Mouse (Mus musculus) stomach, embryonic 15.5 days (tissue): ENCODE measurements around the gene Mpig6b. TPM values are rescaled to one million over a fixed set of nuclear protein-coding genes. Genes with fewer than 3 reads are reported as not detected.

Source experiments
- ATAC-seq: fragments of 200-750 bp; cut with Nextera tagmentation; 2 replicates; pipeline ENCODE4 v1.8.0; 2017; ENCODE audit warnings: low read depth, moderate number of reproducible peaks, moderate TSS enrichment; ENCODE audit not compliant: insufficient read depth, low FRiP score
- H3K27ac ChIP-seq: fragments of 300-500 bp; sonication (generic); 2 replicates; pipeline ENCODE4 v1.5.1; 2015; ENCODE audit warnings: mild to moderate bottlenecking, inconsistent platforms
- H3K27me3 ChIP-seq: fragments of 300-500 bp; sonication (generic); replicated peaks from 2 replicates; pipeline ENCODE4 v1.6.1; 2015; ENCODE audit warnings: inconsistent platforms
- H3K36me3 ChIP-seq: fragments of 300-500 bp; sonication (generic); 2 replicates; pipeline ENCODE4 v1.6.1; 2015; ENCODE audit warnings: inconsistent platforms
- H3K4me1 ChIP-seq: fragments of 300-500 bp; sonication (generic); 2 replicates; pipeline ENCODE4 v1.6.1; 2015; ENCODE audit warnings: inconsistent platforms
- H3K4me2 ChIP-seq: fragments of 300-500 bp; sonication (generic); 2 replicates; pipeline ENCODE4 v1.6.1; 2015; ENCODE audit warnings: mild to moderate bottlenecking, inconsistent platforms
- H3K4me3 ChIP-seq: fragments of 300-500 bp; sonication (generic); replicated peaks from 2 replicates; pipeline ENCODE4 v1.5.1; 2015; ENCODE audit warnings: inconsistent platforms
- H3K9ac ChIP-seq: fragments of 300-500 bp; sonication (generic); 2 replicates; pipeline ENCODE4 v1.6.1; 2015; ENCODE audit warnings: inconsistent platforms
- H3K9me3 ChIP-seq: fragments of 300-500 bp; sonication (generic); 2 replicates; pipeline ENCODE4 v1.6.1; 2016; ENCODE audit warnings: inconsistent platforms
- WGBS: fragments of 180-500 bp; shearing (Covaris S2); methylation state at CpG from one replicate; pipeline ENCODE4 v1.1.7; 2015; 5-methylcytosine and 5-hydroxymethylcytosine counted together
- polyA plus RNA-seq: library from polyadenylated mRNA; unstranded; fragments of >200 nt; fragmentation: Nextera tagmentation; extraction: Ambion mirVana; gene quantifications from 2 replicates; pipeline ENCODE4 v1.2.1, GENCODE M21; 2015

Gene Mpig6b
- 0.44 and 0.73 TPM in 2 replicates for polyA plus RNA-seq

DNA sequence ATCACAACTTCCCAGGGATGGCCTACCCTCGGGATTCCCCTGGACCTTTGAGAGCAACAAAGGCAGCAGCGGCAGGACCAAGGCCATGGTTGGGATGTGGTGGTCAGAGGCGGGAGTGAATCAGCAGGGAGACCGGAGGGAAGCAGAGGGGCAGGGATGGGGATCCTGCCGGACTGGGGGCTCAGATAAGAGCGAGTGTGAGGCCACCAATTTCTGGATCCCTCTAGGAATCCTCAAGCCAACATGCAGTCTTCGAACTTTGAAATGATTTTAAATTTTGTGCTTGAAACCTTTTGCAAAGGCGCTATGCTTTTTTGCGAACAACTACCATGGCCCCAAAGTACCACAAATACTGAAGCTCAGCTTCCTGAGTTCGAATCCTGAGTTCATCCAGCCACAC is at the start of gene Mpig6b:
Gene Mpig6b (minus strand): TSS at position 101 of the 400 bp plus-strand sequence.
- H3K36me3 ChIP-seq: peaks cover 7% of the 10 kb centered on the region
- WGBS: 57% methylated on average over 10 of the region's 10 CpGs
- no peak for ATAC-seq

DNA sequence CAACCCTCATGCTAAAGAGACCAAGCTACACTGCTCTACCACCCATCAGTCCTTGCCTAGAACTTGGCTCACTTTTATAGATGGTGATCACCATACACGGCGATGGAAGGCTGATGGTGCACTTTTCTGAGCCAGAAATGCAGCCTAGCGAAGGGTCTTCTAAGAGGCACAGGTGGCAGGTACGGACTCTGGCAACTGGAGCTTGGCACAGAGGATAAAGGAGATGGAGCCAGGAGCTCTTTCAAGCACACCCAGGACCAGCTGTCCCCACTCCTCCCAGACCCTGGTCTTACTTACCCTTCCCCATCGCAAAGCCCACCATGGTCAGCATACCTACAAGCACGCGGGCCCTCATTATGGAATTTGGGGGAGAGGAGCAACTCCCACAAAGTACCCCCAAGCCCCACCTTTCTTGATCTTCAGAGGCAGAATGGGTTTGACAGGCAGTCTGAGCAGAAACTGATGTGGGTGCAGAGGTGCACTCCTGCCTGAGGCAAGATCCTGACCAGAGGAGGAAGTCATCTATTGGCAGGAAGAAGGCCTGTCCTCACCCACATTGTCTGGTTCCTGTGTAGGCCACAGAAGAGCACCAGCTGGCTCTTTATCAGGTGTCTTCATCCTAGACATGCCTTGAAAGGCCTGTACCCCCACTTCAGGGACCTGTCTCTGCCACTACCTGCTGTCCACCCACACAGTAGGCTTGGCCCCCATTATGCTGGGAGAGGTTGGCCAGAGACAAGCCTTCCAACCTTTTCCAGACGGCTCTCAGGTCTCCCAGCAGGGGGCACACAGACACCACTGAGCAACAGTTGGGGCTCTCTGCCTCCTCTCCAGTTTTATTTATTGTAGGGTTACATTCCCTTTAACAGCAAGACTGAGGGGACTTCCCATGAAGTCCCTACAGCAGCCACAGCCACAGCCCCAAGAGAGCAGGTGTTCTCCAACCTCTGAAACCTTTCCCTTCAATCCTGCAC is 49.3 kb upstream of the Mpig6b start, which contains the start of gene Ly6g5b:
Gene Ly6g5b (minus strand): TSS at position 383 of the 974 bp plus-strand sequence.
- no peak within 1 kb of the TSS for H3K9ac ChIP-seq
- no peaks in the 10 kb centered on the region for H3K9me3 ChIP-seq
- no peak within 1 kb of the TSS for H3K27ac ChIP-seq
- peaks cover 26% of the 10 kb centered on the region for H3K36me3 ChIP-seq
- no peak within 1 kb of the TSS for H3K4me2 ChIP-seq
- WGBS: 83% methylated on average over 8 of the region's 8 CpGs
- H3K4me3 ChIP-seq: no peak within 1 kb of the TSS
- peaks cover 8% of the 10 kb centered on the region for H3K4me1 ChIP-seq
- H3K27me3 ChIP-seq: no peaks in the 10 kb centered on the region
- ATAC-seq: no peak

More for the DNA sequence above, at the start of gene Mpig6b:
- 0 out of 2 replicates have a peak, but pooled peaks cover 6% of the 10 kb centered on the region for H3K27me3 ChIP-seq
- peaks cover 37% of the 10 kb centered on the region for H3K4me1 ChIP-seq
- H3K9me3 ChIP-seq: no peaks in the 10 kb centered on the region
- peak within 1 kb of the TSS; percentile 35 for H3K4me3 ChIP-seq
- peak within 1 kb of the TSS; percentile 84 for H3K27ac ChIP-seq
- no peak within 1 kb of the TSS for H3K9ac ChIP-seq
- peak within 1 kb of the TSS; percentile 61 for H3K4me2 ChIP-seq

DNA sequence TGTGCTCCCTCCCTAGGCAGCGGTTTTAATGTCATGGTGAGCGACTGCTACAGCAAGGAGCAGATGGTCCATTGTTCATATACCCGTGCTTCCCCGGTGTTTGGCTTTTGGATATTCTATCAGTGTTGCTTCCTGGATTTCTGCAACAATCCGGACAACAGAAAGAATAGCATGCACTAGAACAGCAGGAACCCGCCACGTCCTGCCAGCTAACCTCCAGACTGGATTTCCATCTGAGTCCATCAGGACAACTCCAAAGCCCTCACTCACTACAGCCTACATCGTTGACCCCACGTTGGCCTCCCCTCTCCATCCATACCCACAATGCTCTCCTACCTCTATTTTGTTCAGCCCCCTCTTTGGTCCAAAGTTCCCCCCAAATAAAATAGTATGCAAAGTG is 45.8 kb upstream of the Mpig6b start:
- Histone ChIP-seq H3K9ac (no peak overlapping the region), H3K27me3 (no peaks in the 10 kb centered on the region), H3K36me3 (peaks cover 7% of the 10 kb centered on the region; the same call in 1 of the 2 replicates), H3K9me3 (no peaks in the 10 kb centered on the region), H3K4me1 (no peaks in the 10 kb centered on the region), H3K4me2 (no peak overlapping the region), H3K27ac (no peak overlapping the region), H3K4me3 (no peak overlapping the region)
- ATAC-seq: no peak
- WGBS: 72% methylated on average over 9 of the region's 9 CpGs

DNA sequence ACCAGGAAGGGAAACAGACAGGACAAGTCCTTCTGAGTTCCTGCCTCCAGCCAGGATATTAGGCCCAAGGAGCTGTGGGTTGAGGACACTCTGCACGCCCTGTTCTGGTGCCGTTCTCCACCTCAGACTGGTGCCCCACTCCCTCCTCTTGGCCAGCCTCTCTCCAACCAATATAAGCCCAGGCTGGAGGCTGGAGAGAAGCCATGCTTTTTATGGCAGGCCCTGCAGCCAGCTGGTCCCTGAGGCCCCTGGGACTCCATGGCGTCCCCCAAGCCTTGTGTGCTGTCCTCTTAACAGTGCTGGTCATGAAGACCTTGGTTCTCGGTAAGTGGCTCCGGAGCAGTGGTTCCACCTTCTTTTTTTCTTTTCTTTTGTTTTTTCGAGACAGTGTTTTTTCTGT is 42.1 kb upstream of the Mpig6b start, which contains the start of gene Ly6g5c:
Gene Ly6g5c (plus strand): TSS at position 183 of the 400 bp plus-strand sequence.
- 75% methylated on average over 6 of the region's 6 CpGs for WGBS
- no peaks in the 10 kb centered on the region for H3K27me3 ChIP-seq
- no peak within 1 kb of the TSS for H3K9ac ChIP-seq
- H3K27ac ChIP-seq: no peak within 1 kb of the TSS
- 0 out of 2 replicates have a peak, but pooled peaks cover 2% of the 10 kb centered on the region for H3K36me3 ChIP-seq
- no peaks in the 10 kb centered on the region for H3K9me3 ChIP-seq
- H3K4me1 ChIP-seq: peaks cover 3% of the 10 kb centered on the region; the same call in 1 of the 2 replicates
- no peak within 1 kb of the TSS for H3K4me3 ChIP-seq
- H3K4me2 ChIP-seq: no peak within 1 kb of the TSS
- no peak for ATAC-seq

DNA sequence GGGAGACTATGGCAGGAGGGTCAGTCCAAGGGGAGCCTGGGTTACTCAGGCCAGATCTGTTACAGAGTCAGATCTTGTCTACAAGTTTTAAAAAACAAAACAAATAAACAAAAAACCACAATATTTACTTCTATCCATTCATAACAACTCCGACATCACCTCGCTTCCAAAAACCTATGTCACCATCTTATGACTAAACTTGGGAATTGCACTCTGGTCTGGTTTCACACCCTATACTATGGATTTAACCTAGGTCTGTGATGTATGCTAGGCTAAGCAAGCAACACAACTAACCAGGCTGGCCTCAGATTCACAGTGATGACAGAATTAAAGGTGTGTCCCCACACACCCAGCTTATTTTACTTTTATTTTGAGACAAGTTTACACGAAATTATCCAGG is 40.5 kb upstream of the Mpig6b start:
- Histone ChIP-seq H3K4me2 (no peak overlapping the region), H3K9me3 (no peaks in the 10 kb centered on the region), H3K27me3 (no peaks in the 10 kb centered on the region), H3K27ac (no peak overlapping the region), H3K9ac (no peak overlapping the region), H3K4me3 (no peak overlapping the region), H3K36me3 (peaks cover 13% of the 10 kb centered on the region), H3K4me1 (peaks cover 3% of the 10 kb centered on the region; the same call in 1 of the 2 replicates)
- 64% methylated on average over 3 of the region's 3 CpGs for WGBS
- ATAC-seq: no peak

DNA sequence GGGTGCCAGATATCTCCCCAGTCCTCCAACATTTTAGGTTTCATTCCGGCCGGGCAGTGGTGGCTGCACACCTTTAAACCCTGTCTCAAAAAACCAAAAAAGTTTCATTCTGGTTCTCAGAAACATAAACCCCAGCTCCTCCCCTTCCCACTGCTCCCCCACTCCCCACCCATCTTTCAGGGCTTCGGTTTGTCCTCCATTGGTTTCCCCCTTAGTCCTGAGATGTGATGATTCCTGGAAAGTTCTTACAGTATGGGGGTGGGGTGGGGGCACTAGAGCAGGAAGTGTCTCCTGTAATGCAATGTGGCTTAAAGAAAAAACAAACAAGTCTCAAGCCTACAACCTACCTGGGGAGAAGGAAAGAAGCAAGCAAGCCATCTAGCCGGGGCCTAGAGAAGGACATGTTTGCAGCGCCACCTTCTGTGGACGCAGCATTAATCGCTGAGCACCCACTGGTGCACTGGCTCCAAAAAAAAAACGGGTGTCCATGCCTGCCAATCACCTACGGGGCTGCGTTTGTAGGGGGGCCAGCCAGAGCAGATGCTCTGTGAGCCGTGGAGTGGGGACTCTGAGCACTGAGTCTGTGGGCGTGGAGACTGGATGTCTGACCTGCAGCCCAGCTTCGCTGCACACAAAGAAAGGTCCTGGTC is 39.9 kb upstream of the Mpig6b start:
- Histone ChIP-seq H3K4me2 (0 out of 2 replicates have a peak overlapping the region, but pooled peaks have one; percentile 21), H3K9ac (no peak overlapping the region)

DNA sequence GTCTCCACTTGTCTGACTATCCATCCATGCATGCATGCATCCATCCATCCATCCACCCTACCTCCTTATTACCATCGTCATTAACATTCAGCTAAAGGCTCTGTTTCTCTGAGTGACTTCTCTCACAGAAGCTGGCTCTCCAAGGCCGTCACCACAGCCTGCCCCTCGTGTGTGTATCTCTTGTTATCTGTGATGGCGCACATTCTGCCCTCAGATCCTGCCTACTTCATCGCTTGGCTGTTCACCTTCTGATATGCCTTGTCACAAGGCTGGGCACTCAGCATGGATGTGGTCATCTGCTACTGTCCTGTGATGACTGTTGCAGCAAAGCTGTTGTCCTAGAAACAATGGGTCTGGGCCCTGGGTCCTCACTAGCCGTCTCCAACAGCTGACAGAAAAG is 38.8 kb upstream of the Mpig6b start:
- Histone ChIP-seq H3K4me1 (peaks cover 3% of the 10 kb centered on the region; the same call in 1 of the 2 replicates), H3K36me3 (peaks cover 29% of the 10 kb centered on the region), H3K4me2 (no peak overlapping the region), H3K27me3 (no peaks in the 10 kb centered on the region), H3K9me3 (no peaks in the 10 kb centered on the region), H3K9ac (no peak overlapping the region), H3K27ac (no peak overlapping the region), H3K4me3 (no peak overlapping the region)
- WGBS: 67% methylated on average over 6 of the region's 6 CpGs
- ATAC-seq: peak; percentile 72; the same call in 1 of the 2 replicates

More for the DNA sequence above, 39.9 kb upstream of the Mpig6b start:
- Histone ChIP-seq H3K27ac (no peak overlapping the region), H3K27me3 (no peaks in the 10 kb centered on the region), H3K9me3 (no peaks in the 10 kb centered on the region), H3K4me1 (peaks cover 3% of the 10 kb centered on the region; the same call in 1 of the 2 replicates), H3K36me3 (peaks cover 19% of the 10 kb centered on the region), H3K4me3 (no peak overlapping the region)
- no peak for ATAC-seq
- 26% methylated on average over 13 of the region's 13 CpGs for WGBS

DNA sequence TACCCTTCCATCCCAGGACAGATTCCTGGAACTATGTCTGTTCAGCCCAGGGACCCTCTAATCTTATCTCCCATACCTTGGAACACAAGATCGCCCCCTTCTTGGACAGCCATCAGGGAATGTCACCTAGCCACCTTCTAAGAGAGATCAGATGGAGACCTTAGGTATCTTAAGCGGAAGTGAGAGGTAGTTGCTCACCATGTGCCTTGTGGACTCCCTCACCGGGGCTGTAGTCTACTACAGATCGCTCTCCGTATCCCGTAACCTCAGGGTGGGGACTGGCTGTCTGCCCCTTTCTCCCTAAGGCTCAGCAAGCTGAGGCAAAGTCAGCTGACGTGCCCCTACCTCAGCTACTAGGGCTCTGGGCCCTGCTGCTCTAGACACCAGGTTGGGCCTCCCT is 38.1 kb upstream of the Mpig6b start:
- Histone ChIP-seq H3K9ac (no peak overlapping the region), H3K4me1 (peaks cover 3% of the 10 kb centered on the region; the same call in 1 of the 2 replicates), H3K27me3 (no peaks in the 10 kb centered on the region), H3K36me3 (peaks cover 34% of the 10 kb centered on the region), H3K9me3 (no peaks in the 10 kb centered on the region), H3K4me2 (no peak overlapping the region), H3K4me3 (no peak overlapping the region), H3K27ac (no peak overlapping the region)
- no peak for ATAC-seq
- WGBS: 91% methylated on average over 7 of the region's 7 CpGs

DNA sequence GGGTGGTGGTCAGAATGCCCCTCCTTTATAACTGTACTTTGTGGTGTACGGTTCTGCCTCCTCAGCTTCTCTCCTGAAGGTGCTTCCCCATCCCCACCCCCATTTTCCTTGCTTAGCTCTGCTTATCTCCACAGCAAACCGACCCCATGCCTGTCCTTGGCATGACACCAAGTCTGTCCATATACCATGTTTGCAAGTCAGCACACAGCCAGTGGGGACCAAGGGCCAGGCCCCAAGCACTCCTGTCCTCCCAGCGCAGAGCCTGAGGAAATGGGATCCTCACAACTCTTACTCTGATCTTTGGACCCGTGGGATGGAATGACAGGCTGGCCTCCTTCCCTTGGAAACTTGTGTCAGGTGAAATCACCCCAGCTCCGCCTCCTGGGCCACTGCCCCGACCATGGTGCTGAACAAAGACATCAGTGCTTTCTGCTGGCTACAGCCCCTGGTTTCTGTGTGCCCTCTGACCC is 37.3 kb upstream of the Mpig6b start:
- H3K27ac ChIP-seq: no peak overlapping the region
- no peaks in the 10 kb centered on the region for H3K27me3 ChIP-seq

DNA sequence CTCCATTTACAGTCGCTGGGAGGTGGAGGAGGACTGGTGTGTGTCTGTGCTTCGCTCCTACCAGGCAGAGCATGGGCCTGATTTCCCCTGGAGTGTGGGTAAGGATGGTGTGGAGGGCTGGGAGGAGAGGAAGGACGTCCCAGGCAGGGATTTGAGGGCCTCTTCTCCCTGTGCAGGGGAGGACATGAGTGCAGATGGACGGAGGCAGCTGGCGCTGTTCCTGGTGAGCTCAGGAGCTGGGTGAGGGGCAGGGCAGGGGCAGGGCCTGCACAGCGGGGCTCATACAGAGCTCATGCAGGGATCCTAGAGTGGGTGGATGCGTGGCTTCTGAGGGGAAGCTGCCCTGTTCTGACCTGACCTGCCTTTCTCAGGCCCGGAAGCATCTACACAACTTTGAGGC is 36.3 kb upstream of the Mpig6b start:
- WGBS: 73% methylated on average over 8 of the region's 8 CpGs
- Histone ChIP-seq H3K4me1 (peaks cover 3% of the 10 kb centered on the region; the same call in 1 of the 2 replicates), H3K9me3 (no peaks in the 10 kb centered on the region), H3K4me3 (no peak overlapping the region), H3K36me3 (peaks cover 40% of the 10 kb centered on the region), H3K27me3 (no peaks in the 10 kb centered on the region), H3K27ac (no peak overlapping the region), H3K4me2 (no peak overlapping the region), H3K9ac (no peak overlapping the region)
- no peak for ATAC-seq

More for the DNA sequence above, 37.3 kb upstream of the Mpig6b start:
- H3K9ac ChIP-seq: no peak overlapping the region
- H3K9me3 ChIP-seq: no peaks in the 10 kb centered on the region
- peaks cover 37% of the 10 kb centered on the region for H3K36me3 ChIP-seq
- H3K4me3 ChIP-seq: no peak overlapping the region
- 57% methylated on average over 6 of the region's 6 CpGs for WGBS
- 0 out of 2 replicates have a peak, but pooled peaks have one; percentile 12 for ATAC-seq
- H3K4me1 ChIP-seq: peaks cover 3% of the 10 kb centered on the region; the same call in 1 of the 2 replicates
- no peak overlapping the region for H3K4me2 ChIP-seq

DNA sequence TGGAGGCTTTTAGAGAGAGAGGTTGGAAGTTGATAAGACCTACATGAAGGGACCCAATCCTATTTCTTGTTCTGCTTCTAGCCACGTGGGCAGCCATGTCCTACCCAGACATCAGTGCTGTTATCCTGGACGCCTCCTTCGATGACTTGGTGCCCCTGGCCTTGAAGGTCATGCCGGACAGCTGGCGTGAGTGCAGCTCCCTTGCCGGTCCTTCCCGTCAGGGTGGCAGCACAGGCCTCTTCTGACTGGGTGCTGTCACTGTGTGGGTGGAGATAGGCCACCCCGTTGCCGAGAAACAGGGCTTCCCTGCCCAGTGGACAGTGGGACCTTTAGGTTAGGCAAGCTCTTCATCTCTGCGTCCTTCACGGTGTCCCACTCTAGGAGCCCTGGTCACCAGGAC is 35.2 kb upstream of the Mpig6b start:
- 87% methylated on average over 11 of the region's 11 CpGs for WGBS
- no peak for ATAC-seq
- H3K36me3 ChIP-seq: peaks cover 50% of the 10 kb centered on the region

More for the DNA sequence above, 35.2 kb upstream of the Mpig6b start:
- no peak overlapping the region for H3K9ac ChIP-seq
- no peak overlapping the region for H3K4me3 ChIP-seq
- no peaks in the 10 kb centered on the region for H3K9me3 ChIP-seq
- no peak overlapping the region for H3K4me2 ChIP-seq
- H3K27me3 ChIP-seq: no peaks in the 10 kb centered on the region
- H3K27ac ChIP-seq: no peak overlapping the region
- peaks cover 1% of the 10 kb centered on the region; the same call in 1 of the 2 replicates for H3K4me1 ChIP-seq
